Mouse (Mus musculus) CH12.LX (cell line): ENCODE measurements around the gene Lingo3. TPM values are rescaled to one million over a fixed set of nuclear protein-coding genes. Genes with fewer than 3 reads are reported as not detected.

ENCODE experiments used
- DNase-seq: peaks from one replicate; pipeline ENCODE4 v3.0.0-alpha.2; 2013; ENCODE audit errors: extremely low read depth
- H3K27ac ChIP-seq: 2 replicates; pipeline ENCODE4 v1.5.1; 2012; ENCODE audit warnings: low read depth, mild to moderate bottlenecking, control low read depth, moderate library complexity; ENCODE audit not compliant: insufficient read depth
- H3K27me3 ChIP-seq: replicated peaks from 2 replicates; pipeline ENCODE3; 2012; ENCODE audit warnings: inconsistent platforms
- H3K36me3 ChIP-seq, 2 experiments: replicated peaks in 1 of 2; 2 replicates each; pipeline versions ENCODE3 to v1.6.1; 2012; ENCODE audit warnings: inconsistent platforms in 1 of 2, low read length in 1 of 2, mild to moderate bottlenecking in 1 of 2, mixed read lengths in 1 of 2, moderate library complexity in 1 of 2; ENCODE audit not compliant: control insufficient read depth in 1 of 2, insufficient read depth in 1 of 2
- H3K4me1 ChIP-seq, 2 experiments: 2 replicates each; pipeline ENCODE4 v1.6.1; 2012; ENCODE audit warnings: inconsistent platforms in 1 of 2, moderate library complexity in 1 of 2; ENCODE audit not compliant: insufficient read depth in 2 of 2, control insufficient read depth in 1 of 2
- H3K4me2 ChIP-seq: 2 replicates; pipeline ENCODE4 v1.6.1; 2012; ENCODE audit warnings: low read depth, mild to moderate bottlenecking, control low read depth; ENCODE audit not compliant: poor library complexity, insufficient read depth, severe bottlenecking
- H3K4me3 ChIP-seq, 3 experiments: fragments of 150-350 bp in 1 of 3; sonication (generic) in 1 of 3; replicated peaks in 1 of 3; 2 replicates each; pipeline versions ENCODE3 to v1.5.1; 2011 to 2012; ENCODE audit warnings: low read depth in 2 of 3, low read length in 2 of 3, mild to moderate bottlenecking in 2 of 3, moderate library complexity in 2 of 3, control low read depth in 1 of 3, improper control_type of control experiment in 1 of 3, inconsistent platforms in 1 of 3, mixed read lengths in 1 of 3; ENCODE audit not compliant: poor library complexity in 1 of 3
- H3K79me2 ChIP-seq: replicated peaks from 2 replicates; pipeline ENCODE4 v1.6.1; 2012; ENCODE audit warnings: mild to moderate bottlenecking, moderate library complexity; ENCODE audit not compliant: control insufficient read depth, poor library complexity, insufficient read depth, severe bottlenecking; ENCODE audit errors: extremely low read depth
- H3K9ac ChIP-seq: 2 replicates; pipeline ENCODE4 v1.6.1; 2012; ENCODE audit warnings: low read depth, mild to moderate bottlenecking, control low read depth, moderate library complexity; ENCODE audit not compliant: insufficient read depth
- H3K9me3 ChIP-seq: replicated peaks from 2 replicates; pipeline ENCODE3; 2012; ENCODE audit warnings: low read length, inconsistent platforms, mixed read lengths
- BHLHE40 ChIP-seq: IDR thresholded peaks from 2 replicates; pipeline ENCODE4 v1.6.1; 2011; ENCODE audit warnings: mild to moderate bottlenecking, low read depth, low read length, improper control_type of control experiment
- CHD1 ChIP-seq: IDR thresholded peaks from 2 replicates; pipeline ENCODE4 v1.6.1; 2012; ENCODE audit warnings: low read depth, low read length, improper control_type of control experiment, inconsistent platforms
- CHD2 ChIP-seq: IDR thresholded peaks from 2 replicates; pipeline ENCODE4 v1.6.1; 2011; ENCODE audit warnings: low read length, improper control_type of control experiment
- CTCF ChIP-seq, 2 experiments: IDR thresholded peaks in 1 of 2; conservative IDR thresholded peaks in 1 of 2; 2 replicates each; pipeline ENCODE4 v1.5.1; 2011 to 2012; ENCODE audit warnings: low read depth in 2 of 2, low read length in 2 of 2, improper control_type of control experiment in 1 of 2, inconsistent platforms in 1 of 2, mild to moderate bottlenecking in 1 of 2, moderate library complexity in 1 of 2
- E2F4 ChIP-seq: IDR thresholded peaks from 2 replicates; pipeline ENCODE4 v1.6.1; 2011; ENCODE audit warnings: low read depth, low read length, improper control_type of control experiment; ENCODE audit not compliant: insufficient replicate concordance
- ELF1 ChIP-seq: IDR thresholded peaks from 2 replicates; pipeline ENCODE4 v1.6.1; 2014; ENCODE audit warnings: low read depth, mild to moderate bottlenecking, inconsistent platforms, low read length, improper control_type of control experiment
- EP300 ChIP-seq: IDR thresholded peaks from 2 replicates; pipeline ENCODE4 v1.6.1; 2011; ENCODE audit warnings: low read length, improper control_type of control experiment
- ETS1 ChIP-seq: conservative IDR thresholded peaks from 2 replicates; pipeline ENCODE4 v1.6.1; 2012; ENCODE audit warnings: low read depth, mild to moderate bottlenecking, inconsistent platforms, low read length, improper control_type of control experiment, moderate library complexity
- IRF4 ChIP-seq: IDR thresholded peaks from 2 replicates; pipeline ENCODE4 v1.6.1; 2014; ENCODE audit warnings: low read depth, mild to moderate bottlenecking, inconsistent platforms, low read length, improper control_type of control experiment
- JUN ChIP-seq: IDR thresholded peaks from 2 replicates; pipeline ENCODE4 v1.6.1; 2011; ENCODE audit warnings: low read depth, mild to moderate bottlenecking, low read length, improper control_type of control experiment, moderate library complexity; ENCODE audit not compliant: insufficient read depth
- JUND ChIP-seq: conservative IDR thresholded peaks from 2 replicates; pipeline ENCODE4 v1.6.1; 2011; ENCODE audit warnings: low read depth, low read length, improper control_type of control experiment
- KAT2A ChIP-seq: IDR thresholded peaks from 2 replicates; pipeline ENCODE4 v1.6.1; 2012; ENCODE audit warnings: low read length, improper control_type of control experiment, inconsistent platforms; ENCODE audit not compliant: insufficient replicate concordance
- MAX ChIP-seq: IDR thresholded peaks from 2 replicates; pipeline ENCODE4 v1.6.1; 2011; ENCODE audit warnings: low read length, improper control_type of control experiment
- NELFE ChIP-seq: IDR thresholded peaks from 2 replicates; pipeline ENCODE4 v1.6.1; 2011; ENCODE audit warnings: low read depth, low read length, improper control_type of control experiment
- POLR2A ChIP-seq: IDR thresholded peaks from 2 replicates; pipeline ENCODE4 v1.6.1; 2011; ENCODE audit warnings: low read depth, mild to moderate bottlenecking, improper control_type of control experiment, low read length
- RAD21 ChIP-seq: IDR thresholded peaks from 2 replicates; pipeline ENCODE4 v1.6.1; 2011; ENCODE audit warnings: low read depth, mild to moderate bottlenecking, low read length, improper control_type of control experiment, moderate library complexity
- SIN3A ChIP-seq: IDR thresholded peaks from 2 replicates; pipeline ENCODE4 v1.6.1; 2012; ENCODE audit warnings: low read length, improper control_type of control experiment, inconsistent platforms
- SMC3 ChIP-seq: IDR thresholded peaks from 2 replicates; pipeline ENCODE4 v1.6.1; 2011; ENCODE audit warnings: low read depth, low read length, improper control_type of control experiment
- TCF12 ChIP-seq: IDR thresholded peaks from 2 replicates; pipeline ENCODE4 v1.6.1; 2014; ENCODE audit warnings: low read depth, mild to moderate bottlenecking, inconsistent platforms, low read length, improper control_type of control experiment
- USF1 ChIP-seq: IDR thresholded peaks from 2 replicates; pipeline ENCODE4 v1.6.1; 2014; ENCODE audit warnings: low read depth, mild to moderate bottlenecking, inconsistent platforms, low read length, improper control_type of control experiment
- USF2 ChIP-seq: conservative IDR thresholded peaks from 2 replicates; pipeline ENCODE4 v1.6.1; 2011; ENCODE audit warnings: low read depth, low read length, improper control_type of control experiment
- ZKSCAN1 ChIP-seq: IDR thresholded peaks from 2 replicates; pipeline ENCODE4 v1.6.1; 2012; ENCODE audit warnings: low read depth, inconsistent platforms, low read length, improper control_type of control experiment, borderline replicate concordance
- ZMIZ1 ChIP-seq: IDR thresholded peaks from 2 replicates; pipeline ENCODE4 v1.6.1; 2012; ENCODE audit warnings: low read depth, mild to moderate bottlenecking, inconsistent platforms, low read length, improper control_type of control experiment
- ZNF384 ChIP-seq: IDR thresholded peaks from 2 replicates; pipeline ENCODE4 v1.6.1; 2012; ENCODE audit warnings: low read depth, low read length, improper control_type of control experiment, inconsistent platforms
- dilution Hi-C: fragments of 300-500 bp; cut with MboI; formaldehyde crosslinking; loops from 2 replicates; pipeline ENCODE4 v1.14.3; 2020; ENCODE audit warnings: low sequenced_read_pairs; ENCODE audit not compliant: extremely low pct_unique_long_range_greater_than_20kb, extremely low pct_ligation_motif_present
- in situ Hi-C: fragments of 300-500 bp; cut with MboI; formaldehyde crosslinking; loops from 3 replicates; pipeline ENCODE4 v1.14.3; 2019; ENCODE audit warnings: low sequenced_read_pairs, low pct_ligation_motif_present, low pct_unique_long_range_greater_than_20kb, mixed read lengths
- polyA plus RNA-seq: library from polyadenylated mRNA; unstranded; fragments of >175 nt; gene quantifications from 2 replicates; pipeline ENCODE4 v1.2.1, GENCODE M21; 2012; ENCODE audit warnings: low read depth; ENCODE audit not compliant: insufficient read length
- total RNA-seq, 2 experiments: library from RNA; depleted of rRNA; stranded (reverse); fragments of 300-350 nt in 1 of 2; fragments of >200 nt in 1 of 2; gene quantifications; 2 replicates each; pipeline ENCODE4 v1.2.3; 2012 to 2014

Lingo3 gene
- total and polyA plus RNA-seq, 3 experiments, result 0.21 TPM; not detected in 2

- Histone ChIP-seq H3K9ac (no peak overlapping the region), H3K4me3 (no peak overlapping the region), H3K79me2 (no peaks in the 10 kb centered on the region), H3K36me3 (no peaks in the 10 kb centered on the region), H3K4me2 (no peak overlapping the region), H3K4me1 (peaks cover 10% of the 10 kb centered on the region in 2 experiments), H3K9me3 (no peaks in the 10 kb centered on the region), H3K27ac (no peak overlapping the region), H3K27me3 (peaks cover 26% of the 10 kb centered on the region)
- in situ Hi-C loops, result loop anchor here (5.0 kb wide), 1 partner anchor 129 kb away; no protein-coding TSS in a partner anchor
- no peak for DNase-seq
- TF ChIP-seq RAD21 (no peak), IRF4 (no peak), CHD2 (no peak), CHD1 (no peak), ZNF384 (no peak), POLR2A (no peak), SIN3A (no peak), USF1 (no peak), JUND (no peak), KAT2A (no peak), ELF1 (no peak), NELFE (no peak)
- dilution Hi-C loops, result no loop called here
Measured at GRCm38 (mm10) chr10:80876594-80876993, 32.8 kb upstream of the Lingo3 start.

DNA sequence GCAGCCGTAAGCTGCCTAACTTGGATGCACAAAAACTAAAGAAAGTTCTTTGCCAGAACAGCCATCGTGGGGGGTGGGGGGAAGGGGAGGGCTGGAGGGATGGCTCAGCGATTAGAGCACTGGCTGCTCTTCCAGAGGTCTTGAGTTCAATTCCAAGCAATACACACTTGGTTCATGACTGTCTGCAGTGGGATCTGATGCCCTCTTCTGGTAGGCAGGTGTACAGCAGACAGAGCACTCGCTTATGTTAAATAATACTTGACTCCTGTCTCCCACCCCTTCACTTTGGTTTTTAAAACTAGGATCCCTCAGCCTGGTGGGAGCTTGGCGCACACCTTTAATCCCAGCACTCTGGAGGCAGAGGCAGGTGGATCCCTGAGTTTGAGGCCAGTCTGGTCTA lies 32.2 kb upstream of the Lingo3 start:
- H3K79me2 ChIP-seq, result no peaks in the 10 kb centered on the region
- no peak overlapping the region for H3K4me3 ChIP-seq
- H3K9ac ChIP-seq, result no peak overlapping the region
- no peaks in the 10 kb centered on the region for H3K36me3 ChIP-seq
- in situ Hi-C loops, result loop anchor here (5.0 kb wide), 1 partner anchor 129 kb away; no protein-coding TSS in a partner anchor
- H3K27me3 ChIP-seq, result peaks cover 26% of the 10 kb centered on the region
- peaks cover 10% of the 10 kb centered on the region in 2 experiments for H3K4me1 ChIP-seq
- no peak overlapping the region for H3K4me2 ChIP-seq
- H3K27ac ChIP-seq, result no peak overlapping the region
- peak; percentile 61 for DNase-seq
- no peaks in the 10 kb centered on the region for H3K9me3 ChIP-seq
- dilution Hi-C loops, result no loop called here
- TF ChIP-seq BHLHE40 (no peak), RAD21 (peak; percentile 65), JUN (no peak), USF2 (no peak), ZMIZ1 (no peak), ELF1 (no peak), CTCF (conservative IDR thresholded peaks at IDR 0.05 in 1 of 2, IDR thresholded peaks at IDR 0.05 in 1 of 2; ENCODE audit: low read depth in 2 of 2, low read length in 2 of 2) (peak; percentile 79 to 80), ZKSCAN1 (no peak), TCF12 (no peak), ETS1 (no peak), SMC3 (peak; percentile 82), USF1 (no peak), MAX (no peak), EP300 (no peak), E2F4 (no peak)
